Mouse (Mus musculus): Measurements from ENCODE around the gene Cyct. TPM values are rescaled to one million over a fixed set of nuclear protein-coding genes. Genes with fewer than 3 reads are reported as not detected.

Cyct gene
- polyA plus RNA-seq (2012; ENCODE audit: low replicate concordance), result not detected in 2 replicates

DNA sequence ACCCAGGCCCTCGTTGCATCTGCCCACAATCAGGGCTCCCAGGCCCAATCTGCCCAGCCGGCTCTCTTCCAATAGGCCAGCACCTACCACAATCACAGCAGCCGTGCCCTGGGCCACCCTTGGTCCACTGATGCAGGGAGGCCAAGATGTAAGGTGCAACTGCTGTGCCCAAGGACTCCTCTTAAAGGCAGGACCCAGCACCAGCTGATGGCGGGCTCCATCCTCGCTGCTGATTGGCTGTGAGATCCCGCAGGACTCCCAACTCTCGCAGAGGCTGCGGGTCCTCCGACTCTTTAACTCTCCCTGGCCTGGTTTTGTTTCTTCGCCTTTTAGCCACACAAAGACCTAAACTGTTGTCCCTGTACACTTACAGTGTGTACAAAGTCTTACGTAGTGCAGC, at the start of gene Cyct:
Gene Cyct (minus strand): TSS at position 225 of the 400 bp plus-strand sequence.

DNA sequence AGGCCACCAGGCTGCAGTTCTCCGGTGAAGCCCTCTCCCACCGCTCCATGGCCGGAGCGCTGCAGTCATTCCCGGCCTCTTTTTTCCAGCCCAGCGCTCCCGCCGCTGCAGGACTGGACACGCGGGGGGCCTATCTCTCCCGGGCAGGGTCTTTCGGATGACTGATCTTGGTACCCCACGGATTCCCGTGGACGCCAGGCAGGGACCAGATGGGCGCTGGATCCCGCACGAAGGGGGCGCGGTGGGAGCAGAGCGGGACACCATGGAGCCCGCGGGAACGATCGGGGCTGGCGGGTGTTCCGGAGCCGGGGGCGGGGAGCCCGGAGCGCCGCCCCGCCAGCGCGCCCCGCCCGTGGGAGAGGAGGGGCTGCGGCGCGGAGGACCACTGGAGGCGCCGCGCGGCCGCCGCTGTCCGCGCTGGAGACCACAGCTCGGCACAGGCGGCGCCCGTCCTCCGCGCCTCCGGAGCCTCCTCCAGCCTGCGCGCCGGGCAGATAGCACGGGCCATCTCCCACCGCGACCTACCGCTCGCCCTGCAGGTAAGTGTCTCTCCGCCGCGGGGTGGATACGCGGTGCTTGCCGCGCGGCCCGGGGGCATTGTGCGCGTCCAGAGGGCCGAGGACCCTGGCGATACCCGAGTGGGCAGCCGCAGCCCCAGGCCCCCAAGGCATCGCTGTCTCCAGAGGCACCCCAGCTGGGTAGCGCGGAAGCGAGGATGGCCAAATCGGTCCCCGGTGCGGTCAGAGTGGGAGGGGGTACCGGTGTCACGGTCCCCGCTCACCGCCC, 46.1 kb upstream of the Cyct start, which contains the start of gene Osbpl6:
Gene Osbpl6 (plus strand): TSS at position 358 of the 786 bp plus-strand sequence.

DNA sequence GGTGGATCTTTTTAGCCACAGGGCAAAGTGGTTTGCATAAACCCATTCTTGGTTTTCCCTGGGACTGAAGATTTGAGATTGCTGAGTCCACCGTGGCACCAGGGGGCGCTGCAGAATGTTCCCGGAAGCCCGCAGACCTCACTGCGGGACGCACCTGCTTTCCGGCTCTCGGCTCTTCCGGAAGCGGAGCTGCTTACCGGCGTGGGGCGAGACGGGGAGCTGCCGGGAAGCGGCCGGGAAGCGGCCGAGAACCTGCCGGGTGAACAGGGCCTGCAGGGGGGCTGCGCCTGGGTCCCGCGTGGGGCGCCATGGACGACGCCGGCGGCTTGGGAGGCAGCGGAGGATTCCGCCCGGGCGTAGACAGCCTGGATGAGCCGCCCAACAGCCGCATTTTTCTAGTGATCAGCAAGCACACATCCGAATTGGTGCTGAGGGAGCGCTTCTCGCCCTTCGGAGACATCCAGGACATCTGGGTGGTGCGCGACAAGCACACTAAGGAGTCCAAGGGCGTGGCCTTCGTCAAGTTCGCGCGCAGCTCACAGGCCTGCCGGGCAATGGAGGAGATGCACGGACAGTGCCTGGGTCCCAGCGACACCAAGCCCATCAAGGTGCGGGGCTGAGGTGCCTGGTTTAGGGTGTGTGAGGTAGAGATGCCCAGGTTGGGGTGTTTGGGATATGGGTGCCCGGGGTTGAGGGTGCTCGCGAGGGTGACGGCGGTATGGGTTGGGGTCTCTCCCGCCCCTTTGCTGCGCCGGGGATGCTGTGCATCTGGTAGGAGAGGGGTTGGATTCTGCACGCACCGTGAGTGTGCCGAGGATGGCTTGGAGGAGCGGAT, 9.8 kb upstream of the Cyct start, which contains the start of gene Rbm45:
Gene Rbm45 (plus strand): TSS at position 164 of the 835 bp plus-strand sequence.

DNA sequence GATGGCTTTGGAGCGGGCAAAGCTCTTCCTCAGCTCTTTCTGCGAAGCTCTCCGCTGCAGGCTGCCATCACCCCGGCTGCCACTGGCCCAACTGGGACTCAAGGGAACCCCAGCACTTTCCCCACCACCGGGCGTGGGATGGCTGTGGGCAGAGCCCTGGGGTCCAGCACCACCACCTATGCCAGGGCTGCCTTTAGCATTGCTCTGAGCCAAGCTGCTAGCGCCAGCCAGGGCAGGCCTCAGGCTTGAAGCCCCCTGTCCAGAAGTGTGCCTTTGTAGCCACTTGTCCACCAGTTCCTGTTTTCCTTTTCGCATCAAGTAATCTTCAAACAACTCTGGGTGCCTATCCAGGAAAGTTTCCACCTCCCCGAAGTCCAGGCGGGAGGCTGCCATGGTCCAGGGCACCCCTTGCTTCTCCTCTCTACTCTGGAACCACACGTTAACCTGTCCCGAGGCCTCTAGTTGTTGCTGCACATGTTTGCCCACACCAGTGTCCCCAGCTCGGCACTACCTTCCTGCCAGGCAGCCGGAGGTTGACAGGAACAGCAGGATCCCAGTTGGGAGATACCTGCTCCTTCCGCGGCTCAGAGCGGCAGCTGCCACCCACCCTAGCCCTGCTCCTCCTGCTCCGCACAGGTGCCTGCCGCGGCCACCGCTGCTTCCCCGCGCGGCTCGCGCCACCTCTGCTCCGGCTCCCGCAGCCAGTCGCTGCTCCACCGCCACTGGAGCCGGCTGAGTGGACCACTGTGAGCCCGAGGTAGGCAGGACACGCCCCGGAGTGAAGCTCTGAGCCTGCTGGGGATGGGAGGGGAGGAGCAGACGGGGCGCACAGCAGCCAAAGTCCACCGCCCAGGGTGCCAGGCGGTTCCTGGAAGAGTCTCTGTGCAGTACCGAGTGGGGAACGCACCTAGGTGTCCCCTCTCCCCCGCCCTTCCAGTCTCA, 21.8 kb downstream of the Cyct start, which contains the start of gene Pde11a:
Gene Pde11a (minus strand): TSS at position 560 of the 942 bp plus-strand sequence.

Other genes starting within 250 kb of the Cyct start
- gene Pde11a, start 21.7 kb downstream of the Cyct start, polyA plus RNA-seq (2012; ENCODE audit: low replicate concordance), result 0.13 and 0.48 TPM in 2 replicates
- 10.8 and 17.0 TPM in 2 replicates for gene Rbm45, start 9.5 kb upstream of the Cyct start, polyA plus RNA-seq (2012; ENCODE audit: low replicate concordance)
- 5.7 and 12.7 TPM in 2 replicates for gene Osbpl6, start 46.1 kb upstream of the Cyct start, polyA plus RNA-seq (2012; ENCODE audit: low replicate concordance)